Mouse (Mus musculus): ENCODE measurements at regions not wholly inside any gene's neighbourhood (a gene's known extent, or its start where the extent isn't known, plus 50 kb on each side); places are given as distances from the start of the nearest gene placed in this dataset.

DNA sequence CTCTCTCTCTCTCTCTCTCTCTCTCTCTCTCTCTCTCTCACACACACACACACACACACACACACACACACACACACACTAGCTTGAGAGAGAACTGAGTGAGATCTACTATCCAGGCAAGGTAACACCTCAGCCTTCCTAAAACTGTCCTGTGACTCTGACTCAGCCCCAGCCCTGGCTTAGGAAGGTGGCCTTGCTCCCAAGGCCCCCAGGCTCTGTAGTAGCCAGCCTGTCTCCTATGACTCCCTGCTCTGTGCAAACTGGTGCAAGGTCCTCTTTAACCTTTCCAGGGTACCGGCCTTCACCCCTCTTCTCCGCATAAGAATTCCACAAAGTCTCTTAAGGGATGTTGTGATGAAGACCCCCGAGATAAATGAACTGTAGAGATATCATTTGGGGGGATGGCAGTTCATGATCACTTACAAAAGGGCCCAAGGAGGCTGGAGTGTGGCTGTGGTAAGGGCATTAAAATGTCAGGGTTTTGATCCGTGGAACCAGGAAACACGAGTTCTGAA is 114.1 kb downstream of the Erv3 start:
- WGBS: 77% methylated on average over 5 of the region's 5 CpGs
- DNase-seq (ENCODE audit: low spot score): no peak
- no peak for TF ChIP-seq CTCF (IDR thresholded peaks at IDR 0.05; ENCODE audit: low read depth)
- Histone ChIP-seq H3K27me3 (ENCODE audit: insufficient read depth, low read length) (no peaks in the 10 kb centered on the region), H3K36me3 (ENCODE audit: insufficient read depth, low read length) (no peaks in the 10 kb centered on the region), H3K27ac (no peak overlapping the region), H3K4me2 (ENCODE audit: low read length) (no peak overlapping the region), H3K4me1 (replicated peaks; ENCODE audit: insufficient read depth, low read length) (0 out of 2 replicates have a peak, but pooled peaks cover 6% of the 10 kb centered on the region), H3K9ac (ENCODE audit: low read depth, low read length) (no peak overlapping the region), H3K9me3 (replicated peaks; ENCODE audit: low read length) (no peaks in the 10 kb centered on the region), H3K4me3 (replicated peaks; ENCODE audit: low read depth, low read length) (no peak overlapping the region)
- no peak for ATAC-seq (replicated peaks; ENCODE audit: low FRiP score, low read depth)

DNA sequence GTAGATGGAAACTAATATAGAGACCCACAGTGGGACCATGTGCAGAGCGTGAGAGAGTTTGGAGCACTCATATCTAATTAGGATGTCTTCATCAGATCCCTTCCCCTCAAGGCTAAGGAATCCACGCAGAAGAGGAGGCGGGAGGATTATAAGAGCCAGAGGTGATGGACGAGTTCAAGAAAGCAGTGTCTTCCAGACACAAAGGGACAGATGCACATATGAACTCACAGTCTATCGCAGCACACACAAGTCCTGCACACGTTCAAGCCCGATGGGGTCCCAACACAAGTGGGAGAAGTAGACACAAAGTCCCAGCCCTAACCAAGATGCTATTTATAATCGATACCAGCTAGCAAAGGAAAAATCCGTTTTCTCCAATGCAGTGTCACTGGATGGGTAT is 114.6 kb downstream of the Erv3 start:
- H3K27ac ChIP-seq: no peak overlapping the region
- no peak for DNase-seq (ENCODE audit: low spot score)
- H3K4me3 ChIP-seq (replicated peaks; ENCODE audit: low read depth, low read length): no peak overlapping the region
- H3K4me1 ChIP-seq (replicated peaks; ENCODE audit: insufficient read depth, low read length): 0 out of 2 replicates have a peak, but pooled peaks cover 6% of the 10 kb centered on the region
- H3K9ac ChIP-seq (ENCODE audit: low read depth, low read length): no peak overlapping the region
- TF ChIP-seq CTCF (IDR thresholded peaks at IDR 0.05; ENCODE audit: low read depth): no peak
- WGBS: 85% methylated on average over 9 of the region's 9 CpGs
- no peak overlapping the region for H3K4me2 ChIP-seq (ENCODE audit: low read length)
- H3K27me3 ChIP-seq (ENCODE audit: insufficient read depth, low read length): no peaks in the 10 kb centered on the region
- H3K9me3 ChIP-seq (replicated peaks; ENCODE audit: low read length): no peaks in the 10 kb centered on the region
- no peaks in the 10 kb centered on the region for H3K36me3 ChIP-seq (ENCODE audit: insufficient read depth, low read length)
- ATAC-seq (replicated peaks; ENCODE audit: low FRiP score, low read depth): no peak

DNA sequence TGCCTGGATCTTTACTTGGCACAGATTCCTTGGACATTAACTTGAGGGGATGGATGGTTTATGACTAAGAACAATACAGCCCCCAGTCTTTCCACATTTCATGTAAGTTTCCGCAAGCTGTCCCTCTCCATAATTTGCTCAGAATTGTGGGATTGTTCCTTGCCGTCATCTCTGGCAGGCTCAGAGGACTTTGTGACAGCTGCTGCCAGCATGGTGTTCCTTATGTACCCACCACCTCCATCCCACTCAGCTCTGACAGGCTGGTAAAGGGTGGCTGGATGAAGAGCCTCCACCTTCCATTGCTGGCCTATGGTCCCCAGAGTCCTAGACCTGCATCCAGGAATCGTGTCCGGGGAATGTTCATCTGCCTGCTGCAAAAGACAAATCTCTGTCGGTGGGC is 119.1 kb downstream of the Erv3 start:
- no peaks in the 10 kb centered on the region for H3K36me3 ChIP-seq (ENCODE audit: insufficient read depth, low read length)

DNA sequence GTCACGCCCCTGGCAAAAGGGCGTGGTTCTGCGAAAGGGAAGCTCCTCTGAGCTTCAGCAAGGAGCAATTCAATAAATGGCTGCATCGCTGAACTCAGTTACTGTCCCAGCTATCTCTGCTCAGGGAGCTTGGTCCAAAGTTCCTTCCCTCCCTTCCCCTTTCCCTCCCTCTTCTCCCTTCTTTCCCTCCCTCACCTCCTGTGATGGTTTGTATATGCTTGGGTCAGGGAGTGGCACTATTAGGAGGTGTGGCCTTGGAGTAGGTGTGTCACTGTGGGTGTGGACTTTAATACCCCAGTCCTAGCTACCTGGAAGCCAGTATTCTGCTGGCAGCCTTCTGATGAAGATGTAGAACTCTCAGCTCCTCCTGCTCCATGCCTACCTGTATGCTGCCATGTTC is 120.5 kb downstream of the Erv3 start:
- H3K27me3 ChIP-seq (ENCODE audit: insufficient read depth, low read length): no peaks in the 10 kb centered on the region
- ATAC-seq (replicated peaks; ENCODE audit: low FRiP score, low read depth) (no peak), DNase-seq (ENCODE audit: low spot score) (no peak)
- 81% methylated on average over 4 of the region's 4 CpGs for WGBS
- no peak overlapping the region for H3K4me3 ChIP-seq (replicated peaks; ENCODE audit: low read depth, low read length)
- H3K9ac ChIP-seq (ENCODE audit: low read depth, low read length): no peak overlapping the region
- H3K27ac ChIP-seq: no peak overlapping the region
- H3K36me3 ChIP-seq (ENCODE audit: insufficient read depth, low read length): no peaks in the 10 kb centered on the region
- TF ChIP-seq CTCF (IDR thresholded peaks at IDR 0.05; ENCODE audit: low read depth): no peak
- no peak overlapping the region for H3K4me2 ChIP-seq (ENCODE audit: low read length)
- no peaks in the 10 kb centered on the region for H3K9me3 ChIP-seq (replicated peaks; ENCODE audit: low read length)
- no peaks in the 10 kb centered on the region for H3K4me1 ChIP-seq (replicated peaks; ENCODE audit: insufficient read depth, low read length)

More for the DNA sequence above, 119.1 kb downstream of the Erv3 start:
- ATAC-seq (replicated peaks; ENCODE audit: low FRiP score, low read depth) (no peak), DNase-seq (ENCODE audit: low spot score) (no peak)
- H3K27ac ChIP-seq: no peak overlapping the region
- no peak overlapping the region for H3K9ac ChIP-seq (ENCODE audit: low read depth, low read length)
- H3K4me1 ChIP-seq (replicated peaks; ENCODE audit: insufficient read depth, low read length): no peaks in the 10 kb centered on the region
- H3K9me3 ChIP-seq (replicated peaks; ENCODE audit: low read length): no peaks in the 10 kb centered on the region
- H3K27me3 ChIP-seq (ENCODE audit: insufficient read depth, low read length): no peaks in the 10 kb centered on the region
- no peak overlapping the region for H3K4me2 ChIP-seq (ENCODE audit: low read length)
- no peak overlapping the region for H3K4me3 ChIP-seq (replicated peaks; ENCODE audit: low read depth, low read length)
- WGBS: 78% methylated on average over 5 of the region's 5 CpGs
- TF ChIP-seq CTCF (IDR thresholded peaks at IDR 0.05; ENCODE audit: low read depth): no peak

GRCm38 (mm10) chr2:131734740-131735378 is 124.7 kb downstream of the Erv3 start:
- H3K27ac ChIP-seq: no peak overlapping the region
- no peaks in the 10 kb centered on the region for H3K4me1 ChIP-seq (replicated peaks; ENCODE audit: insufficient read depth, low read length)
- H3K4me3 ChIP-seq (replicated peaks; ENCODE audit: low read depth, low read length): no peak overlapping the region
- no peaks in the 10 kb centered on the region for H3K9me3 ChIP-seq (replicated peaks; ENCODE audit: low read length)
- no peak overlapping the region for H3K9ac ChIP-seq (ENCODE audit: low read depth, low read length)
- no peak for TF ChIP-seq CTCF (IDR thresholded peaks at IDR 0.05; ENCODE audit: low read depth)
- H3K27me3 ChIP-seq (ENCODE audit: insufficient read depth, low read length): no peaks in the 10 kb centered on the region
- ATAC-seq (replicated peaks; ENCODE audit: low FRiP score, low read depth) (no peak), DNase-seq (ENCODE audit: low spot score) (no peak)
- WGBS: 85% methylated on average over 6 of the region's 6 CpGs
- H3K4me2 ChIP-seq (ENCODE audit: low read length): no peak overlapping the region
- H3K36me3 ChIP-seq (ENCODE audit: insufficient read depth, low read length): no peaks in the 10 kb centered on the region

DNA sequence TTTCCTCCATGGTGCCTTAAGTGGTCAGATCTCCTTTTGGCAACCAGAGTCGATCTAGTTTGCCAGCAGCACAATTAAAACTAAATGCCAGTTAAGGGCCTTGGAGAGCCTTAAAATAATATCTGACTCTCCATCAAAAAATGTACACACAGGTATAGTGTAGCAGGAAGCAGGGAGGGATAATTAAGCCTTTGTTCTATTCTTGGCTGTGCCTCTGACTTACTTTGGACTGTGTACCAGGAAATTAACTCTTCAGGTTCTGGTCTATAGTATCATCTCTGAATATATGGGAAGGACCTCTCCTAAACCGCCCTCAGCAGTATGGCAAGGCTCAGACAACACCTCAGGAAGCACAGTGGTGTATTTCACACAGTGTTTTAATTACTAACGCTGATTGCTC is 133.0 kb downstream of the Erv3 start:
- Histone ChIP-seq H3K4me2 (ENCODE audit: low read length) (no peak overlapping the region), H3K4me1 (replicated peaks; ENCODE audit: insufficient read depth, low read length) (no peaks in the 10 kb centered on the region), H3K36me3 (ENCODE audit: insufficient read depth, low read length) (no peaks in the 10 kb centered on the region), H3K27me3 (ENCODE audit: insufficient read depth, low read length) (no peaks in the 10 kb centered on the region), H3K4me3 (replicated peaks; ENCODE audit: low read depth, low read length) (no peak overlapping the region), H3K27ac (no peak overlapping the region), H3K9me3 (replicated peaks; ENCODE audit: low read length) (0 out of 2 replicates have a peak, but pooled peaks cover 6% of the 10 kb centered on the region), H3K9ac (ENCODE audit: low read depth, low read length) (no peak overlapping the region)
- WGBS: 64% methylated on average over 3 of the region's 3 CpGs
- ATAC-seq (replicated peaks; ENCODE audit: low FRiP score, low read depth): no peak
- TF ChIP-seq CTCF (IDR thresholded peaks at IDR 0.05; ENCODE audit: low read depth): no peak
- DNase-seq (ENCODE audit: low spot score): no peak

All from kidney, postnatal 0 days (tissue).